Mouse (Mus musculus) brain, embryonic 14.5 days (tissue): Measurements from ENCODE around the gene Olfr693. TPM values are rescaled to one million over a fixed set of nuclear protein-coding genes. Genes with fewer than 3 reads are reported as not detected.

Experiments used
- DNase-seq: peaks from one replicate; pipeline ENCODE4 v3.0.0-alpha.2; 2011; ENCODE audit warnings: low read depth
- CTCF ChIP-seq: fragments of 200-500 bp; IDR thresholded peaks from 2 replicates; pipeline ENCODE4 v1.5.1; 2012; ENCODE audit warnings: inconsistent platforms, mild to moderate bottlenecking, moderate library complexity, borderline replicate concordance; ENCODE audit not compliant: insufficient read depth, insufficient read length; ENCODE audit errors: extremely low read depth
- POLR2A ChIP-seq: fragments of 200-500 bp; IDR thresholded peaks from 2 replicates; pipeline ENCODE4 v1.6.1; 2012; ENCODE audit warnings: mild to moderate bottlenecking, inconsistent platforms, borderline replicate concordance; ENCODE audit not compliant: poor library complexity, insufficient read depth, insufficient read length, severe bottlenecking; ENCODE audit errors: extremely low read depth
- polyA plus RNA-seq: library from polyadenylated mRNA; depleted of rRNA; stranded (reverse); fragments of >200 nt; gene quantifications from 2 replicates; pipeline ENCODE4 v1.2.3, GENCODE M21; 2012; rRNA removed

Gene Olfr693
- polyA plus RNA-seq, 1 experiment, result 0.01 TPM

DNA sequence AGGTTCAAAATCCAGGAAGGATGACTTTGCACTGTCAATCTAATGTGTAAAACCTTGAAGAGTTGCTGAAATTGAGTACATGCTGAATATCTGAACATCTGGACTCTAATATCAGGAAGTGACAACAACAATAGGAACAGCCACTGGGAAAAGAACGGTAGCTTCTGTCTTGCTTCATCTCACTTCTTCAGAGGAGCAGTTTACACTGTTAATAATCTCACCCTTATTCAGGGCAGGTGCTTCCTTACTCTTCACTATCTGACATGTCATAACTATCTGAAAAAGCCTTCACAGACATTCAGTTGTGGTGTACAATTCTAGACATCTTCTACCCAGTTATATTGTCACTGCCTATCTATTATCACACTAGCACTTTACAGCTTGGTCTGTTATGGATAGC lies 39.5 kb downstream of the Olfr693 start:
- TF ChIP-seq POLR2A, result no peak
- TF ChIP-seq CTCF, result no peak
- no peak for DNase-seq

DNA sequence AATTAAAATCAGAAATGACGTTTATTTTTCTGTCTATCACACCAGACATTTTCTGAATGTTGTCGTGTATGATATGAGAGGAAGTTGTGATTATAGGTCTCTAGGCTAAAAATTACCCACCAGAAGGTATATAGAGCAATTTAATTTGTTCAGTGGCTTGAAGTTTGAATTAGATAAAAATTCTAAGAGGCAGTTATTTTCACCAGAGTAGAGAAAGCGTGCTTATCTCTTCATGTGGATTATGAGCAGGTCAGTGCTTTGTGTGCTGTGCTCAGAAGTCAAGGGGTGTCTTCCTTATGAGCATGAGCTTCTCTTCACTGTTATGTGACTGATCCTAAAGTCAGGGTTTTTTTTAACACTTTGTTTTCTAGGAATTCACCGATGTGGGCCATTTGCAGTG lies 44.8 kb downstream of the Olfr693 start:
- no peak for DNase-seq
- TF ChIP-seq CTCF (no peak), POLR2A (no peak)

Other genes with a start within 250 kb of the Olfr693 start
- gene Olfr694, start 11.2 kb upstream of the Olfr693 start, polyA plus RNA-seq, result not detected in 2 replicates
- gene Olfr695, start 35.8 kb upstream of the Olfr693 start, polyA plus RNA-seq, result not detected in 2 replicates
- gene Olfr697, start 61.9 kb upstream of the Olfr693 start, polyA plus RNA-seq, result not detected in 2 replicates
- gene Olfr698, start 74.8 kb upstream of the Olfr693 start, polyA plus RNA-seq, result not detected in 2 replicates
- gene Olfr699, start 112.6 kb upstream of the Olfr693 start, polyA plus RNA-seq, result not detected in 2 replicates
- not detected in 2 replicates for gene Olfr700, start 128.2 kb upstream of the Olfr693 start, polyA plus RNA-seq
- gene Olfr701, start 133.5 kb upstream of the Olfr693 start, polyA plus RNA-seq, result not detected in 2 replicates
- gene Olfr702, start 153.3 kb upstream of the Olfr693 start, polyA plus RNA-seq, result not detected in 2 replicates
- gene Olfr703, start 162.8 kb upstream of the Olfr693 start, polyA plus RNA-seq, result not detected in 2 replicates
- gene Olfr704, start 182.6 kb upstream of the Olfr693 start, polyA plus RNA-seq, result not detected in 2 replicates
- gene Olfr705, start 196.3 kb upstream of the Olfr693 start, polyA plus RNA-seq, result not detected in 2 replicates
- not detected in 2 replicates for gene Olfr706, start 207.6 kb upstream of the Olfr693 start, polyA plus RNA-seq
- not detected in 2 replicates for gene Olfr707, start 220.7 kb upstream of the Olfr693 start, polyA plus RNA-seq
- gene Olfr1532-ps1, start 227.4 kb upstream of the Olfr693 start, polyA plus RNA-seq, result not detected in 2 replicates